Mouse (Mus musculus) intestine, postnatal 0 days (tissue): ENCODE measurements at regions not wholly inside any gene's neighbourhood (a gene's known extent, or its start where the extent isn't known, plus 50 kb on each side); places are given as distances from the start of the nearest gene placed in this dataset.

ENCODE experiments used
- ATAC-seq: fragments of 200-750 bp; cut with Nextera tagmentation; 2 replicates; pipeline ENCODE4 v1.8.0; 2017; ENCODE audit warnings: mild to moderate bottlenecking, moderate TSS enrichment, moderate library complexity
- H3K27ac ChIP-seq: fragments of 300-500 bp; sonication (generic); 2 replicates; pipeline ENCODE4 v1.5.1; 2014; ENCODE audit warnings: mild to moderate bottlenecking, low read depth, low read length, moderate library complexity
- H3K27me3 ChIP-seq: fragments of 300-500 bp; sonication (generic); replicated peaks from 2 replicates; pipeline ENCODE4 v1.6.1; 2014; ENCODE audit warnings: low read length, mixed read lengths; ENCODE audit not compliant: control insufficient read depth, insufficient read depth
- H3K36me3 ChIP-seq: fragments of 300-500 bp; sonication (generic); 2 replicates; pipeline ENCODE4 v1.6.1; 2014; ENCODE audit warnings: mild to moderate bottlenecking, moderate library complexity; ENCODE audit not compliant: control insufficient read depth, insufficient read depth
- H3K4me1 ChIP-seq: fragments of 300-500 bp; sonication (generic); replicated peaks from 2 replicates; pipeline ENCODE4 v1.6.1; 2014; ENCODE audit warnings: antibody characterized with exemption, low read length, mixed read lengths; ENCODE audit not compliant: control insufficient read depth, insufficient read depth
- H3K4me2 ChIP-seq: fragments of 300-500 bp; sonication (generic); replicated peaks from 2 replicates; pipeline ENCODE4 v1.6.1; 2014; ENCODE audit warnings: low read depth, mild to moderate bottlenecking, moderate library complexity
- H3K4me3 ChIP-seq: fragments of 300-500 bp; sonication (generic); 2 replicates; pipeline ENCODE4 v1.5.1; 2014; ENCODE audit warnings: low read depth, low read length
- H3K9ac ChIP-seq: fragments of 300-500 bp; sonication (generic); 2 replicates; pipeline ENCODE4 v1.6.1; 2014; ENCODE audit warnings: mild to moderate bottlenecking, low read depth, low read length
- H3K9me3 ChIP-seq: fragments of 300-500 bp; sonication (generic); 2 replicates; pipeline ENCODE4 v1.6.1; 2016; ENCODE audit warnings: mixed run types; ENCODE audit not compliant: control insufficient read depth
- CTCF ChIP-seq: sonication (generic); IDR thresholded peaks from 2 replicates; pipeline ENCODE4 v1.5.1; 2016; ENCODE audit warnings: low read depth, mild to moderate bottlenecking, control low read depth, antibody characterized with exemption, moderate library complexity
- WGBS: fragments of 180-500 bp; shearing (Covaris S2); extraction: QIAGEN DNeasy Blood & Tissue Kit; methylation state at CpG from one replicate; pipeline ENCODE4 v1.1.7; 2014; 5-methylcytosine and 5-hydroxymethylcytosine counted together

- no peak for TF ChIP-seq CTCF
- H3K4me3 ChIP-seq, result no peak overlapping the region
- H3K4me2 ChIP-seq, result no peak overlapping the region
- H3K4me1 ChIP-seq, result no peaks in the 10 kb centered on the region
- no peak overlapping the region for H3K9ac ChIP-seq
- WGBS, result 93% methylated on average over 2 of the region's 2 CpGs
- no peaks in the 10 kb centered on the region for H3K27me3 ChIP-seq
- H3K36me3 ChIP-seq, result no peaks in the 10 kb centered on the region
- no peak overlapping the region for H3K27ac ChIP-seq
- no peak for ATAC-seq
- H3K9me3 ChIP-seq, result no peaks in the 10 kb centered on the region
Measured at GRCm38 (mm10) chr13:115986282-115986681, 323.2 kb downstream of the Isl1 start.

GRCm38 (mm10) chr13:115985715-115986114 is 323.8 kb downstream of the Isl1 start:
- no peaks in the 10 kb centered on the region for H3K9me3 ChIP-seq
- H3K27ac ChIP-seq, result no peak overlapping the region
- no peaks in the 10 kb centered on the region for H3K4me1 ChIP-seq
- WGBS, result 87% methylated on average over 3 of the region's 3 CpGs
- no peak for ATAC-seq
- H3K27me3 ChIP-seq, result no peaks in the 10 kb centered on the region
- TF ChIP-seq CTCF, result no peak
- H3K9ac ChIP-seq, result no peak overlapping the region
- no peaks in the 10 kb centered on the region for H3K36me3 ChIP-seq
- H3K4me2 ChIP-seq, result no peak overlapping the region
- no peak overlapping the region for H3K4me3 ChIP-seq

- 62% methylated on average over 3 of the region's 3 CpGs for WGBS
- Histone ChIP-seq H3K4me2 (no peak overlapping the region), H3K9me3 (no peaks in the 10 kb centered on the region), H3K27ac (no peak overlapping the region), H3K36me3 (no peaks in the 10 kb centered on the region), H3K4me3 (no peak overlapping the region), H3K9ac (no peak overlapping the region), H3K27me3 (no peaks in the 10 kb centered on the region), H3K4me1 (no peaks in the 10 kb centered on the region)
- no peak for TF ChIP-seq CTCF
- ATAC-seq, result no peak
Measured at GRCm38 (mm10) chr13:115977890-115978203, 331.6 kb downstream of the Isl1 start.

- Histone ChIP-seq H3K4me3 (no peak overlapping the region), H3K27me3 (no peaks in the 10 kb centered on the region), H3K4me2 (no peak overlapping the region), H3K36me3 (no peaks in the 10 kb centered on the region), H3K27ac (no peak overlapping the region), H3K4me1 (no peaks in the 10 kb centered on the region), H3K9me3 (no peaks in the 10 kb centered on the region), H3K9ac (no peak overlapping the region)
- no peak for TF ChIP-seq CTCF
- 63% methylated on average over 7 of the region's 7 CpGs for WGBS
- ATAC-seq, result no peak
Measured at GRCm38 (mm10) chr13:115977118-115977889, 332.2 kb downstream of the Isl1 start.
